Mouse (Mus musculus) heart, adult 9 months (tissue): ENCODE data around the gene Cntn1.

Experiments used
- DNase-seq, 2 experiments: peaks; one replicate each; pipeline ENCODE4 v3.0.0; 2022; ENCODE audit warnings: low spot score in 2 of 2

The Cntn1 gene

GRCm38 (mm10) chr15:92050996-92051352, at the start of gene Cntn1:
Cntn1 (plus strand) TSS chr15:92051165.
- DNase-seq, result no peak

DNA sequence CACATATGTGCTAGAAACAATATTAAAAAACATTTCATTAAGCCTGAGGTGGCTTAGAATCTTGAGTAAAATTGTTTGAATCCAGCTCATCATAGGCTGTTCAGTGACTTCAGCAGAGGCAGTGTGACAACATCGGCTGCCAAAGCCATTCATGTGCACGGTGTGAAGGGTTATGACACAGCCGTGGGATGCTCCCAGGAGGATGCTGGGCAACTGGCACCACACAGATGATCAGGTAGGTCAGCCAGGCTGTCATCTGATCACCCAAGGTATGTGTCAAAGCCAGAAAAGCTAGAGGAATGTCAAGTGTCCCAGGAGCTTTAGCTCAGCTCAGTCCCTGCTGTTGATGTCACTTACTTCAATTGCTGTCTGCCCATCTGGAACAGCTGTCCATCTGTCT, 49.5 kb upstream of the Cntn1 start:
- DNase-seq, result no peak

GRCm38 (mm10) chr15:92012165-92013083, 38.5 kb upstream of the Cntn1 start:
- no peak for DNase-seq

GRCm38 (mm10) chr15:92034111-92034510, 16.9 kb upstream of the Cntn1 start:
- DNase-seq, result no peak

DNA sequence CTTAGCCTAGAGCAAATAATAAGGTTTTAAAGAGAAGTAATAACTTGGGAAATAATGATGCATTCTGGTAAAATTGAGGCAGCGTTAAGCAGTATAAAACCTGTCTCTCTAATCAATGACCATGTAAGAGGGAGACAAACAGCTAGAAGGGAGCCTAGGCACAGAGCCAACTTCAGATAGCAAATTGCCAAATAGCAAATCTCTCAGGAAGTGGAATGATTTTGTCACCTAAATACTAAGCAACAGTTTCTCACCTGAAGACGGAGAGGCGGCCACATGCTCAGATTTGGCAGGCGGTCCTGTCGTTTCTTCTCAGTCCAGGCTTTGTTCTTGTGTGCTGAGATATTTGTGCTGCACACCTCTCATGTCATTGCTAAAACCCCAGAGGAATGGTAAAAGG, 8.4 kb upstream of the Cntn1 start:
- no peak for DNase-seq

- no peak for DNase-seq
These were observed 4.9 kb upstream of the Cntn1 start for GRCm38 (mm10) chr15:92046042-92046441.

DNA sequence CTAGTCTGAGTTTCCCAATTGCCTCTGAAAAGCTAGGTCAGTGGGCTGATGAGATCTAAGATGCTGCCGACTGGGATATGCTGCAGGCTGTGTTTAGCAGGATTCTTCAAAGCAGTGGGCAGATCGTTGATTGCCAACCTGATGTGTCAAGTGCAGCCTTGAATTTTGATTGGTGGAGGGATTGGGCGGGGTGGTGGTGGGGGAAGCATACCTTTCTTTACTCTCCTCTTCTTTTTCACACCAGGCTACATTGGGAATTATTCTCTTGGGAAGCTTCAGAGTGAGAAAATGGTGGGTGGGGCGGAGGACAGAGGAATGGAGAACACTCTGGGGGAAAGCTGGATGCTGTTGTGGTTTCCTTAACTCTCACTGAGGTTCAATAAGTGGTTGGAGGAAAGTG, 2.9 kb upstream of the Cntn1 start:
- no peak for DNase-seq

DNA sequence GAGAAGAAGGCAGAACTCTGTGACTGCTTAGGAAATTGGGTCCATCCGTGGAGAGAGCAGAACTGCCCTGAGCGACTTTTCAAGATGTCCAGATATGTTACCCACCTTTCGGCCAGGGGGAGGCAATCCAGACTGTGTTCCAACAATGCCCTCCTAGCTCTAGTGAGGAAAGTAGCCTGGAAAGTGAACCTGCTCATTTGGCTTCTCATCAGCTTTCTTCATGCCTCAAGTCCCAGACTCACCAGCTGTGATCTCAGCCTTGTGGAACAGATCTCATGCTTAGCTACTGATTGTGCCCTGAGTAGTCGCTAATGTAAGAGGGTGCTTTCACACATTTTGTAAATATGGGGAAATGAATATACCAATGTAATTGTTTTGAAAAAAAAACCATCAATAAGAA, 2.4 kb upstream of the Cntn1 start:
- DNase-seq, result no peak

- no peak for DNase-seq
These were observed 578 bp downstream of the Cntn1 start for GRCm38 (mm10) chr15:92051353-92052132.

GRCm38 (mm10) chr15:92052133-92052463, 1.1 kb downstream of the Cntn1 start:
- no peak for DNase-seq

DNA sequence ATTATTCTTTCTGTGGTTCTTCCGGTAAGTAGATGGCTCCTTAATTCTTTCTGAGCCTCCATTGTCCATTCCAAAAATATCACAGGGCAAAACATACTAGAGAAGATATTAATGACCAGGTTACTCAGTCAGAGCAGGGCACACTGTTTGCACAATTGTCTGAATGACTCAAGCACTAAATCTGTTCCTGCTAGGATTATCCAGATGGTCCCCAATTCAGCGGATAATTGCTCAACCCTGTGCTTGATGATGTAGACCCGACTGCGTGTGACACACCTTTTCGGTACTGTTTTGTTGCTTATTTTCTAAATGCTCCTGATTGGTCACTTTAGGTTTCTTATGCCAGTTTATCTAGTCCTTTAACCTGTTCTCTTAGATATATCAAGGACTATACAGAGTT, 6.6 kb downstream of the Cntn1 start:
- no peak for DNase-seq

- no peak for DNase-seq
These were observed 10.0 kb downstream of the Cntn1 start for GRCm38 (mm10) chr15:92060986-92061385.

GRCm38 (mm10) chr15:92079416-92079815, 28.5 kb downstream of the Cntn1 start:
- no peak for DNase-seq

DNA sequence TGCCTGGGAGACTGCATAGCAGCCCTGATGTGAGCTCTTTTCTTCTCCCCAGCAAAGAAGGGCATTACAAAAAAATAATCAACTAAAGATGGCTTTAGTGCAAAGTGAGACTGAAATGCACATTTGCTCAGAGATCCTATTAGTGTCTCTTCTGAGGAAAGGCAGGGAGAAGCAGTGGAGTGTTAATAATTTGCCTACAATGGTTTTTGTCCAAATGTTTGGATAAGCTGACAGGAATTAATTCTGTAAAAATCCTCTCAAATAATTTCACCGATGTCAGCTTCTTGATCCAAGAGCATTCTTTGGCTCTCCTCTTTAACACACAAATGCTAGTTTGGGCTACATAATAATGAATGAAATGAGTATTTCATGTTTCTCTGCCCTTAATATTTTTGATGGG, 34.9 kb downstream of the Cntn1 start:
- no peak for DNase-seq

DNA sequence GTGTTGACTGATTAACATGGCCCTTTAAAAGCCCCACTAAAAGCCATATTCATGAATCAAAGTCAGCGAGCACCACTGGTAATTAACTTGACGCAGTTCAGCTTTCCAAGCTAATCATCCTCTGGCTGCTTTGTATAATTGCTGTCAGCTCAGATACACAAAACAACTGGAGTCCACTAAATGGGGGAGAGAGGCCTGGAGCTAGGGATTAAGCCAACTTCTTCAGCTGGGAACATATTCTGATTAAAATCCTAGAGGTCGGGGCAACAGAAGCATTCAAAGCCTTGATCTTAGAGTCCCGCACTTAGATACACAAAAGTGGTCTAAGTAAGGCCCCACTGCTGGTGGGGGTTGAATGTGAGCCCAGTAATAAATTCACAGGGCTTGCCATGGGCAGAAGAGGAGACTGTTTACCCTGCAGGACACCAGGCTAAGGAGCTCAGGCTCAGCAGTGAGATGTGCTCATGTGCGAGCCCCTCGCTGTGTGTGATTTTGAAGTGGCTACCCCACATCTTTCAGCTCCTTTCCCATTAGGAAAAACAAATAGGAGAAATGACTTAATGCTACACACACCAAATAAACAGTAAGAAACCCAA, 36.8 kb downstream of the Cntn1 start:
- no peak for DNase-seq

DNA sequence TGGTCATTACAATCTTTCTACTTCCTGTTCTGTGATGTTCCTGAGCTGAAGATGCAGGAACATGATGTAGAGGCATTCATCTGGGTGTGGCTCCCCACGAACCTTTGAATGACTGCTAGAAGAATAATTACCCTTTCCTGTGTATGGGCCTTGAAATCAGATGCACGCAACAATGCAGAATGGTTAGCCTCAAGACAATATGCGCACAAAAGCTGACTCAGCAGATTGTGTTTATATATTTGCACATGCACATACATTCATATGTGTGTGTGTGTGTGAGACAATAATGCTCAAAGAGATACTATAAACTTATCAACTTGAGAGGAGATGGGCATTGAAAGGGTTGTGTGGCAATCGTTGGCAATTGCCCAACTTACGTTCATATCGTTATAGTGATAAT, 39.8 kb downstream of the Cntn1 start:
- no peak for DNase-seq

- DNase-seq, result no peak
These were observed 41.1 kb downstream of the Cntn1 start for GRCm38 (mm10) chr15:92092041-92092440.

GRCm38 (mm10) chr15:92099410-92100174, 48.6 kb downstream of the Cntn1 start:
- DNase-seq, result no peak

GRCm38 (mm10) chr15:92101956-92102355, 51.0 kb downstream of the Cntn1 start:
- no peak for DNase-seq

- no peak for DNase-seq
These were observed 61.5 kb downstream of the Cntn1 start for GRCm38 (mm10) chr15:92112455-92112854.

DNA sequence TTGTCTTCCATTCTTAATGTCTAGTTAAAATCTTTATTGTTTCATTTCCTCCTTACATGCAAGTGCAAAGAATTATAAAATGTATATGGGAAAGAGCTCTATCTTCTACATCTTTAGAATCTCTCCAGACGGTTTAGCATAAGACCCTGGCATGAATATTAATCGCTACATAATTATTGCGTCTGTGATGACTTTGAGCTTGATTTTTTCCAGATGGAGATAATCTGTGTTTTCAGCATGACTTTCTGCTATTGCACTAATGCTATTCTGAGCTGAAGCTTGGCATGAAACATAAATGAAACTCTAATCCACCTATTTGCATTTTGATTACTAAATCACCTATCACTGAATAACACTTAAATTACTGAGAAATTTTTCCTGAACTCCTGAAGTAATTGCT, 82.0 kb downstream of the Cntn1 start:
- no peak for DNase-seq

DNA sequence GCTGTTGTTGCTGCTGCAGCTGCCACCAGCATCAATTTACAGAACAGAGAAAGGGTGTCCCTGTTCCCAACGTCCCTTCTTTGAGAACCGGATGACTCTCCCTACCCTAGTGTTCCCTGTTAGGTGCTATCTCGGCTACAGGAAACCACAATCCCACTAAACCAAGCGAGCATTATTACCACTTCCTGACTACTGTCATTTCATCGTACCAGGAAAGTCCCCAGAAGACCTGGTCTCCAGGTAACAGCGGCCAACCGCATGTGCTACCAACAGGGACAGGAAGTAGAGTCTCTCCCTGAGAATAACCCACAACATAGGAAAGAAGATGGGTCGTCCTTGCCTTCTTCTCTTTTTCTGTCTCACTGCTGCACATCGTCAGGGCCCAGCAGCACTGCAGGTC, 83.3 kb downstream of the Cntn1 start:
- no peak for DNase-seq
